Mouse (Mus musculus): ENCODE measurements around the gene Epb41l2. TPM values are rescaled to one million over a fixed set of nuclear protein-coding genes. Genes with fewer than 3 reads are reported as not detected.

The Epb41l2 gene
- total RNA-seq, 2 experiments from 2014 or later, result 165 to 192 TPM

- no peak for DNase-seq (ENCODE audit: low spot score in 2 of 2)
Observed at GRCm38 (mm10) chr10:25541097-25541496, 181.5 kb downstream of the Epb41l2 start.

- peak; percentile 15 to 20 for DNase-seq (ENCODE audit: low spot score in 2 of 2)
Observed at GRCm38 (mm10) chr10:25552936-25553335, 193.3 kb downstream of the Epb41l2 start.

- DNase-seq (ENCODE audit: low spot score in 2 of 2), result no peak
Observed at GRCm38 (mm10) chr10:25571319-25572240, 212.0 kb downstream of the Epb41l2 start.

Other genes with a start within 250 kb of the Epb41l2 start
- 10 to 100 TPM; 48.2 to 49.9 TPM for gene Akap7, start 51.9 kb upstream of the Epb41l2 start, total RNA-seq (2021)
- gene Smlr1, start 176.5 kb downstream of the Epb41l2 start, total RNA-seq (2021), result under 1 TPM in 1 of 2 experiments, not detected in 1; 0.41 TPM